Mouse (Mus musculus) spleen, postnatal 10 days (tissue): ENCODE results near the gene Plcb4.
"Not testable (repeated sequence)": the region's sequence is repeated elsewhere in the genome, so short reads cannot be mapped to it uniquely, and the experiment has no call there.

Experiments used
- DNase-seq, 2 experiments: peaks; one replicate each; pipeline ENCODE4 v3.0.0; 2021 to 2022; ENCODE audit warnings: low spot score in 2 of 2

The Plcb4 gene

DNA sequence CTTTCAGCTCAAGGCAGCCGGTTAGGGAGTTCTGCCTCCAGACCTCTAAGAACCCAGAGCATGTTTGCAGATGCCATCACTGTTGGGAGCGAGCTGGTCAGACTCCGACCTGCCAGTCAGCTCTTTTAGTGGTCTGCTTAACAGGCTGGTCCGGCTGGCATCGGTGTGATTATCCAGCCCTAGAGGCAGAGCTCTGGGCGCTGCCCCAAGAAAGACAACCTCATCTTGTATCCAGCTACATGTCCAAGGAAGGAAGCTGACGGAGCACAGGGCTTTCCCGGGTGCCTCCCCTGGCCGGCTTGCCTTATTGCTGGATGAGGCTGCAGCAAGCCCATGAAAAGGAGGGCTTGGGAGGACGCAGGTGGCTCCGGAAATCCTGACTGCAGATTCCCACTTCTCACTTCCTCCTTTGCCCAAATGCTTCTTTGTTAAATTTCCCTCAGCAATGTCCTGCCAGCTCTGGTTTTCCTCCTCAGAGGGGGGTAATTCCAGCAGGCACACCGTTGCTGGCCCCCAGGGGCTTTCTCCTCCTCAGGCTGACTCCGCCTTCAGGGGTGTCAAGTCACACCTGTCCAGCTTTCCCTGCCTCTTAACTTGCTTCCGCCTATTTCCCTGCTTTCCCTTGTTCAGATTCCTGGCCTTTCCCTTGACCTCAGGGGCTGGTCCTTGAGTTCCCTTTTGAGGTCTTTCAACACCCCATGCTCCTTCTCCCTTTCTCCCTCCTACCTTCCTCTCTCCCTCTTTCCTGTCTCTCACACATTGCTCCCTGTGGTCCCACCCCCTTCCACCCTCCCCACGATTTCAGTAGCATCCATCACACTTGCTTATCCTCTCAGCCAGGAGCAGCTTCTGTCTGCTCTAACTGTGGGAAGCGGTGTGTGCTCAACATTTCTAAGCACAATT, 58.7 kb downstream of the Plcb4 start:
- peak in 1 of 2 experiments; percentile 28 for DNase-seq

DNA sequence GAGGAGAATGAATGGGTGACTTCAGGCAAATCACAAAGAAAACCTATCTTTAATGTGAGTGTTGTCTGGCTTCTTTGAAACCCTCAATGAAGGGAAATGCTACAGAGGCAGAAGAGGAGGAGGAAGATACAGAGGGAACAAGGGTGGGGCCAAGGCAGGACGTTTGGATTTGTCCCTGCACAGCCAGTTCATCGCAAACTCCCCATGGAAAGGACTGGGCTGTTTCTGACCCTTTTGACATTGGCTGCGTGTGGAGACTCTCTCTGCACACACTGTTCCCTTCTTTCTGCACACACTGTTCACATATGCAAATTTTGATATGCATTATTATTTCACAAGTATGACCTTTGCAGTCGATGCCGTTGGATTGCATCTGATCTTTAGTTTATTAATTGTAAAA, 63.3 kb downstream of the Plcb4 start:
- DNase-seq = no peak

DNA sequence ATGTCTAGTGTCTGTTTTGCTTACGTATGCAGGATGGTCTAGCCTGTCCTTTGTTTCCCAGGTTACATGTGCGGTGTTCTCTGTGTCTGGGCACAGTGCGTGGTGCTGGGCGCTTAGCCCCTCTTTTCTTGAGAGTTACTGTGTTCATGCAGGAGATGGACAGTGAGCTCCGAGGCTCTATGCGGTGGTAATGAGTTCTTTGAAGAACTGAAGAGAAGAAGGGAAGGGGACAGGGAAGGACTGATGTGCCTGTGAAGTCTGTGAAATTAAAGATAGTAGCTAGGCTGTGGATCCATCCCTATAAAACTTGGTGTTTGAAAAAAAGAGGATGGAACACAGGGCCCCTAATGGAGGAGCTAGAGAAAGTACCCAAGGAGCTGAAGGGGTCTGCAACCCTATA, 64.6 kb downstream of the Plcb4 start:
- no peak for DNase-seq

DNA sequence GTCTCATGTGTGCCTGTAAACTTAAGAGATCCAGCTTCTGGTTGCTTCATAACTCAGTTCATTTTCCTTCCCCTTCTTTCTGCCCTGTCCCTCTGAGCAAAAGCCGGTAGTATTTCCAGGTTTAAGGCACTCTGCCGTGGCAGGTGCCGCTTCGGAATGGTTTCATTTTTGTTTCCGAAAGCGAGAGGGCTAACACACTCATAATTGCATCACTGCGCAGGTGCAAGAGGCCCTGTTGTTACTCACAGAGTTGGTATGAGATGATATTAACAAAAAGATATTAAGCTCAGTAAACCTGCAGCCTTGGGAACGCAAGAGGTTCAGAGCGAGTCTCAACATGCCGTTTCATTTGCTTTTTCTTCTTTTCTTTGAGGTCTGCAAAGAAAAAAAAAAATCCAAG, 65.7 kb downstream of the Plcb4 start:
- no peak for DNase-seq

DNA sequence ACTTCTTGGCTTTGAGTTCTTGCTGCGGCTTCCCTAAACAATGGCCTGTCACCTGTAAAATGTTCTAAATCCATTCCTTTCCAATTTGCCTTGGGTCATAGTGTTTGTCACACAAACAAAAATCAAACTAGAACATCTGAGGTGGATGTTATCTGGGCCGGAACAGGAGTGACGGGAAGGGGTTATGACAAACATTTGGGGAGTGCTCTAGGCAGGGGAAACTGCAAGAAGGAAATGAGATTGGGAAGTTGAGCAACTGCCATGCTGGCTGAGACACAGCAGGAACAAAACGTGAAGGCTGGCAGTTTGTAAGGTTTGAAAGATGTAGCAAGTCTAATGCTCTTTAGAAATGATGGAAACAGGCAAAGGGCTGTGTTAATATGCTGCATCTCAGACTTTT, 66.6 kb downstream of the Plcb4 start:
- DNase-seq = no peak

DNA sequence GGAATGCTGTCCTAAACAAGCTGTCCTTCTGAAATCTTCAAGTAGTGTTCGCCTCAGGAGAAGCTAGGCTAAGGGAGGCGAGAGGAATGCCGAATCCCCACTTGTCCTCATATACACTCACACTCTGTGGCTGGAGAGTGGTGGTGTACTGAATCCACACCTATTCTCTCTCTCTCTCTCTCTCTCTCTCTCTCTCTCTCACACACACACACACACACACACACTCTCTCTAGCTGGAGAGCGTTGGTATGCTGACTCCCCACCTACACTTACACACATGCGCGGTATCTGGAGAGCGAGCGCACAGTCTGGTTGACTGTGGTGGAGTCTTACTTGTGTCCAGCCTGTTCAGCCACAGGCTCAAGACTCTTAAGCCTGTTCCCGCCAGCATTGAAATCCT, 68.3 kb downstream of the Plcb4 start:
- no peak for DNase-seq

DNA sequence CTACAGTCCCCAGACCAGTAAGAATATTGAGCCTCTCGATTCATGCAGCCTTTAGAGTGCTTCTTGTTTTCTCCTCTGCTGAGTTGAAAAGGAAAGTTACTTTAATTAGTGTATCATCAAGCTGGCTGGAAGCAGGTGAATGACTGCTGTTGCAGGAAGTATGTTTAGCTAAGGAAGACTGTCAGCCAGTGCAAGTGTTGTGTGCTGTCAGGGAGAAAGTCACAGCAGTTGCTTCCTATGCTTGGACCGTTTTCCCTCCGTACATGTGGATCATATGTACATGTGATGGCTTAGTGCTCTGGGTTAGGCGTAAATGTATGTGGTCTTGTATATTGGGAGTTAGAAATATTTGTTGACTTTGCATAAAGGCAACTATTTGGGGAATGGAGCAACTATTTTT, 69.1 kb downstream of the Plcb4 start:
- DNase-seq = no peak

DNA sequence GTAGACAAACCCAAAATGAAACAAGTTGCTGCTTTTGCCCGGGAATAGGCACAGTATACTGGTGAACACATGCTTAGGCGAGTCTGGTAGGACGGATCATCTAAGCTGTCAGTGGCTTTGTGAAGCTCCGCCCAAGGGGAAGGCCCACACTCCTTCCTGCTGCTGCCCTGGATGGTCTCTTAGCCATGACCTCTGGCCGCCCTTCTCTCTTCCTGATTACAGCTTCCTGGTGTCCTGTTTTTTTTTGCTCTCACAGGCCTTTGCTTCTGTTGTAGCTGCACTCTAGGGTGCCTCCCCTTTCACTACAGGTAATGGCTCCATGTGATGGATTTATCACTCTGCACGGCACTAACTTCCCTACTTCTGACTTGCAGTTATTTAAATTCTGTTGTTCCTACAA, 72.8 kb downstream of the Plcb4 start:
- peak in 1 of 2 experiments; percentile 24 for DNase-seq

DNA sequence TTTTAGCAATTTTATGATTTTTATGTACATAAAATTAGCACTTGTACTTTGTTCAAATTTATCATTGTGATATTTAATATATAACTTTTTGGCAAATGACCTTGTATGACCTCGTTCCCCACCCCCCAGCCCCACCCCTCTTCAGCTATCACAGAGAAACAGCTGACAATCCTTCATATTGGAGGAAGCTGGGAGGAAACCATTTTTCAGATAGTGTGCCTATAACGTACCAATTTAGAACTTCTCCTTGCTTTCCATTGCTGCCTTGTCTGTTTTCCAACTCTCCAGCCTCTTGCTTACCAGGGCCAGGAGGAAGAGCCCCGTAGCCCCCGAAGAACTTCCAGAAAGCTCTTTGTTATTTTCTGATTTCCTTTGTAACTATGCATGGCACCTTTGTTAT, 73.8 kb downstream of the Plcb4 start:
- DNase-seq = no peak

DNA sequence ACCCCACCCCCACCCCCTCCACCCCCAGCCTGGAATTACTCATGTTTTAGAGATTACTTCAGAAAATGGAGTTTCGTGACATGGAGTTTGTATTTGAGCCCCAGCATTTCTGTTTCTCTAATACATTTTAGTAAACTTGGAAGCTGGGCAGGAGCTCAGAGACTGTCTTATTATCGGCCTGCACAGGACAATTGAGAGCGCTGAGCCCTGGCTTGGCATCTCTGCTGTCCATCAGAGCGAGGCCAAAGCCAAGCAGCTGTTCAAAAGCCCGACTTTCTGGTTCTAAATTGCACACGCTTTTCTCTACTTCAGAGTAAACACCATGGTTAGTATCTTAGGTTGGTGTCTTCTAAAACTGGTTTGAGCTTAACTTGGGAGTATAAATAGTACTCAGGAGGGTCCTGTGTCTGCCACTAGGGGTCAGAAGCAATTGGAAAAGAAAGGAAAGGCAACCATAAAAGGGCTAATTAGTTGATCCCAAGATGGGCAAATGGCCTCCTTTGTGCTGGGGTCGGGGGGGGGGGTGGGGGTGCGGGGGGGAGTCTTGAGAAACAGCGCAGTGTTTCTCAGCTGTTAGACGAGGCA, 75.2 kb downstream of the Plcb4 start:
- no peak for DNase-seq

DNA sequence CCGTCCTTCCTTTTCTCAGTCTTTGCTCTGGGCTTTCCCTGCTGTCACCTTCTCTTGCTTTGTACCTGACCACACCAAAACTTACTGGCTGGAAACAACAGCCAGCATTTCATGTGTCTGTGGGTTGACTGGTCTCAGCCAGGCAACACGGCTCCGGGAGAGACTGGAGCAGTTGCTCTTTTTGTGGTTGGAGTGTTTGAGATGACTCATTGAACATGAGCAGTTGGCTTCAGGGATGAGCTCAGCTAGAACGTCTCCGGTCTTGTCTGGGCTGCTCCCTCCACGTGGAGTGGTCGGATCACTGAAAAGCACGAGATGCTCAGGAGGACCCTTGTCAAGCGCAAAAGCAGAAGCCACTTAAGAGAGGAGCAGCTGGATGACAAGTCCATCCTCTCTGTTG, 78.7 kb downstream of the Plcb4 start:
- DNase-seq = no peak

DNA sequence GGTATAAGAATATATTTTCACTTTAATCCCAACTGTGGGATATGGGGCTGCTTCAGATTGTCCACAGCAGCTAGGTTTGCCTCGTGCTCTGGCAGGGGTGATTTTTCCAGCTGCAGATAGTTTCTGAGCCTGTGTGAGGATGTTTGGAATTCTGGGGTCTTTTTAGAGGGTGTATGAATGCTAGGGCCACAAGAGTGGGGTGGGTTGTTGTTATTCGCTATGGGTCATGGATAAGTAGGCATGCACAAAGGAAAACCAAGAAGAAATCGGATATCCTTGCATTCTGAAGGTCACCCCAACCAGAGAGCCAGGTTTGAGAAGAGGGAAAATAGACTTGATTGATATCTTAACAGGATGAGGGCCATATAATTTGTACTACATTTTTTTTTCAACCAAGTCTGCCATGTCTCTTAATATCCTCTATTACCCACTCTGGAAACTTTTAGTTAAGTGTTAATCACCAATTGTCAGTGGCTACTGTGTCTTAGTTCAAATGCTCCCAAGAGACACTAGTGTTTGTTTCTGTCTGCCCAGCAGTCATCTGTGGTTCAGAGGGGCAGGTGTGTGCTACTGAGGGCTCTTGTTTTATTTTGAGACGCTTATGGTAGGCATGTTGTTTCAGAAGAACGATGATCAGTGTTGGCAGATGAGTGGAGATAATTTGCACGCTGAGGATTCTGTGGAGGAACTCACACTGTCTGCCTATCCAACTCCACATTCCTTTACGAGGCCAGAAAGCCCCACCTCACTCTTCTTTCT, 79.4 kb downstream of the Plcb4 start:
- DNase-seq = not testable (repeated sequence)

DNA sequence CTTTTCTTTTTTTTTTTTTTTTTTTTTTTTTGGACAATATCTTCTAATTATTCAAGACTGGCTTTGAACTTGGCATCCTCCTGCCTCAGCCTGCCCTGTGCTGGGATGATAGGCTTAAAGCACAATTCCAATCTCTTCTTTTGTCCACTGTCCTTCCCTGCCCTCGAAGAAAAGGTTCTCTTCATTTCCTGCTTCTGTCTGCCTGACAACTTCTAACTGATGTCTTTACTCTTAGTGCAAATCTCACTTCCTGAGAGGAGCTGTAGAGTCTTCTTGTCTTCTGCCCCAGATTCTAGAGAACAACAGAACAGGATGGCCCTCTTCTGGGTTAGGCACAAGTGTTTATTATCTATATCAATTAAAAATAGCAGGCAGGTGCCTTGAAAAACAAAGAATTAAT, 80.1 kb downstream of the Plcb4 start:
- no peak for DNase-seq

DNA sequence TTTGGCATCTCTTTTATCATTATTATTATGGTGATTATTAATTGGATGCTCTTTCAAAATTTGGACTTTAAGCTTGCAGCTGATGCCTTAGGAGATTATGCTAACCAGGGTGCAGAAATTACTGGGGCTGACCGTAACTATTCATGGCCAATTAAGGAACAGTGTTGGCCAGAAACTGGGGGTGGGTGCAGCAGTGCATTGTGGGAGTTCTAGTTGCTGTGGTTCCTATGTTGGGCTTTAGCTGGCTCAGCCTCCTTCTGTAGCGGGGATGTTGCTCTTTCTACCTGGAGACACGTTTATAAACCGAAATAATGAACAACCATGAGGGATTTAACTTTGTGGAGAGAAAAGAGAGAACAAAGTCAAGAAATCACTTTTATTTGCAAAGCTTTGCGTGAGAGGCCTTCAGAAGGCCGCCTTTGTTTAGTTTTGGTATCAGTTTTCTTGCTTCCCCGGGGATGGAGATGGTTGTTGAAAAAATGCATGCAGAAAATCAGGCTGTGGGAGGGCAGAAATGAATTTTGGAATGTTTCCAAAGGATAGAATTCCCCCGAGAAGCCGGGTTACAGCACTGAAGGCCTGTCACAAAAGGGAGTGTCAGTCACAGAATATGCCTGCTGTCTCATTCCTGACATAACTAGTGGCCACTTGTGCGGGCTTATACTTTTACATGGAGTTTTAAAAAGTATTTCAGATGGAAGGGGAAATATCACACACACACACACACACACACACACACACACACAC, 84.3 kb downstream of the Plcb4 start:
- DNase-seq = no peak

DNA sequence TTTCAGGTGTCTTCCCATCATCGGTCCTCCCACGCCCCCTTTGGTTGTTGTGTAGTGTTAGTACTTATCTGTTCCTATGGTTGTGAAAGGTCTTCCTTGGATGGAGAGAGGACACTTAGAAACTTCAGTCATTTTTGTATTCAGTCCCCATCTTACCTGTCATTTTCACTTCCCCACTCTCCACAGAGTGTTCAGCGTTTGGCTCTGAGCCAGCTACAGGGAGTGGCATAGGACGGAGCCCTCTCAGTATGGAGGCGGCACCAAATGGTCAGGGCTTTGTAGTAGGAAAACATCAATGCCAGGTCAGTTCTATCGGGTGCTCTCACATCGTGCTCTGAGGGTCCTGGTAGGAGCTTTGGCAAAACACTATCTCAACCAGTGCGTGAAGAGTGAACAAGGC, 85.9 kb downstream of the Plcb4 start:
- DNase-seq = peak in 1 of 2 experiments; percentile 30

DNA sequence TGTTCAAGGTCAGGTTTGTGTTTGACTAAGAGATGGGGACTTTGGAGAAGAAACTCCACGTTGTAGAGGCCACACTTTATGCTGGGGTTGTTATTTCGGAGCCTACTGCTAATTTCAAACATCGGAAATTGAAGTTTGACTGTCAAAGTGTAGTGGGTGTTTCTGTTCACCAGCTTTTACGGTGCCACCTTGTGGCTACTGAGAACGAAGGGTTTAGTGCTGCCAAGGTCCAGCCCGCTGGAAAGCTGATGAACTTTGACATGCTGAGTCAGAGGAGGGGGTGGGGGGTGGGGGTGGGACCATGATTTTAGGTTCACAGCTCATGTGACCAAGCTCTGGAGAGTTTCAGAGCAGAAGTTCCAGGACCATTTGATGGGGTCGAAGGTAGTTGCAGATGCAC, 86.3 kb downstream of the Plcb4 start:
- no peak for DNase-seq

DNA sequence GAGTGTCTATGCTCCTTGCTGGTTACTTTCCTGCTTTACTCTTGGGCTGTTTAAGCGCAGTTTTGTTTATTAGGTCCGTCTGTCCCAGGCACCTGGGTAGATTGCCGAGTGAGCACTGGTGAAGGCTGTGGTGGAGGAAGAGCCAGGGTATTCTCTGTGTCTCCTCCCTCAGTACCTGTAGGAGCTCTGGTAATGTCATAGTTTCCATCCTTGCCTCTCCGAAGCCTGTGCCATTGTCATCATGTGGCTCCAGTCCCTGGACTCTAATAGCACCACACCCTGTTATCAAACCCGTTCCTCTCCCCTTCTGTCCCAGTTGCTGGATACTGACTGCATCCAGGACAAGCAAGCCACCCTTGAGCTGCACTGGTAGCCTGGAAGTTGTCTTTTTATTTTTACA, 89.6 kb downstream of the Plcb4 start:
- no peak for DNase-seq

DNA sequence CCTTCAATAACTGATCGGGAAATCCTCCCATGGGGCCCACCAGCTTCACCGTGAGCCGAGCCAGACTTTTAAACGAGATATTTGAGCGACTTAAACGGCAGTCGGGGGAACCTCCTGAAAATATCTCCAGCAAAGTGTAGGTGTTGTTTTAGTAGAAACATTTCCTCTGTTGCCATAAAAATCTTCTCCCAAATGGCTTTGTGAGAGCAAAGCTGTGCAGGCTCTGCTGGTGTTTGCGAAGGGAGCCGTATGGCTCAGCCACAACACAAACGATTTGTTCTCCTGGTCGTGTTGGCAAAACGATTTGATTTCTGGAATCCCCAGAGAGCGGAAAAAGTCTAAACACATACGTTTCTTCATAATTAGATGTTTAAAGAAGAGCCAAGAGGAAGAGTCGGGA, 90.8 kb downstream of the Plcb4 start:
- DNase-seq = no peak

DNA sequence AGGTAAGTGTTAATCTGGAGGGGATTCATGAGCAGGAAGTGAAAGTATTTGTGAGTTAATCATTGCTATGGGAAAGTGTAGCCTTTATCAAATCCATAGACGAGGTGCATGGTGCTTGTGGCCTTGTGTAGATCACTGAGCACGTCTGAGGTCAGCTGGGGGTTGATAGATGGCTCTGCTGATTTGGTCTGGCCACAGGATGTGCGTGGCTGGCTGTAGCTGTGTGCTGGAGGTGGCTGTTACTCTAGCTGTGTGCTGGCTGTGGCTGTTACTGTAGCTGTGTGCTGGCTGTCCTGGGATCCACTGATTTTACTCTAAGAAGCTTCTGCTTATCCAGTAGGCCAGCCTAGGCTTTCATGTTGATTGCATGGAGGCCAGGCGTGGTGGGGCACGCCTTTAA, 91.9 kb downstream of the Plcb4 start:
- no peak for DNase-seq

DNA sequence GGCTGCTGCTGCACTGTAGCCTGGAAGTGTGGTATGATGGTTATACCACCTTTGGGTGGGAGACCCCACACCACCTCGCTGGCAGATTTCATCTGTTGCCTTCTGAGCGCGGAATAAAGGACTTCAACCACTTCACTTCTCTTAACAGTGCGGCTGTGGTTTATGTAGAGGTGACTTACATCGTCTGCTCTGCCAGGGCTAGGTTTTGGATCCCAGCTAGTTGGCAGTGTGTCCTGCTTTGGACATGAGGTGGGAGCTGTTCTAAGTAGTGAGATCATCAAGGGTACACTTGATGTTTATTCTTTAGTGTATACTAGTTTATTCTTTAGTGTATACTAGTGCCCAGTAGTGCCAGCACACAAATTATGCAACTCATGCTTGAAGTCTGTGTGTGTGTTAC, 97.0 kb downstream of the Plcb4 start:
- no peak for DNase-seq

DNA sequence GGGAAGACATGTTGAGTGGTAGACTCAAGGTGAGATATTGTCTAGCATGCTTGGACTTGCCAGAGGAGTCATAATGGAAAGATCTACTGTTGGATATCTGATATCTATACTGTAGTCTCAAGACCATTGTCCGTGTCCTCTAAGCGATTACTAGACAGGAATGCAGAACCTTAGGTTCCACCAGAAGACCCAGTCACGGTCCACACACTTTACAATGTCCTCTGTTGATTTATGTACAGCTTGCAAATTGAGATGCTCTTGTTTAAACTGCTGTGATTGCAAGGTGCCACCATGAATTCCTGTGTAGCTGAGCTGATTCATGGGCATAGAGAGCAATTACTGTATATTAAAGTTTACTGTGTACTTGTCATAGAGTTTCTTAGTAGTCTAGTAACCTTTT, 98.7 kb downstream of the Plcb4 start:
- DNase-seq = peak in 1 of 2 experiments; percentile 1

DNA sequence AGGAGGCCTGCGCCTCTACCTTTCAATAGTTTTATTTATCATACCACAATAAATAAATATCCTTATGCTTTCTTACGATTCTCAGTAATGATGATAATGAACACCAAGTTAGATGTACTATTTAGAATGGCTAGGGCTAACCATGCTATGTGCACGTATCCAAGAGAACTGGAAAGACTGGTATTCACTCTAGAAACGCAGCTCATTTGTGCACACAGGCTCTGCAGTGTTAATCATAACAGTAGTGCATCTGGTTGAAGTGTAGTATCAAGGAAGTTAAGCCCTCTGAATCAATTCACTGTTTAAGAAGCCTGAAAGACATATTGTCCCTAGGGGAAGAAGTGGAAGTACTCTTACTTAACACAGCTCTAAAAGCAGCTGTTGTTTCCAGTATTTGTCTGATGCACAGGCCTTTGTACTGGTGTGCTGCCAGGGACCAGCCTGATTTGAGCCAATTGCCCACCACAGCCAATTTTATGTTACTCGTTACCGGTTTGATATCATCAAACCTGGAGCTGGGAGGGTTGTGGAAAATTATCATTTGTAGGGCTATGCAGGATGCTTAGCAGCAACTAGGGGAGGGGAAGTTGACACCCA, 100.8 kb downstream of the Plcb4 start:
- DNase-seq = no peak
